Mouse (Mus musculus) lung, adult 18-20 months (tissue): Measurements from ENCODE around the gene Nup214.

Source experiments
- DNase-seq, 2 experiments: peaks; one replicate each; pipeline ENCODE4 v3.0.0; 2022; ENCODE audit warnings: mixed read lengths in 2 of 2

Gene Nup214

DNA sequence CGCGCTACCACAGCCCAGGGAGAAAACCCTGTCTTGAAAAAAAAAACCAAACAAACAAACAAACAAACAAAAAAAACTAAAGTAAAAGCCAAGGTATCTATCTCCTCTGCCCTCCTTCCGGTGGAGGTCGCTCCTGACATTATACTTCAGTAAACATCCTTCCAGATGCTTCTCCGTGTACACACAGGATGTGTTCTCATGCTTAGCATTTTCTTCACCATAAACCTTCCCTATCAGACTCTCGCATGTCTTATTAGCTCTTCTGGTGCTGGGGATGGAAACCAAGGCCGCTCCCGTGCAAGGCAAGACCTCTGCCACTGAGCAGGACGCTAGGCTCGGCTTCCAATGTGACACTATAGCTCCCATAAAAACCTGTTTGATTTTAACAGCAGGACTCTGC lies 103.5 kb downstream of the Nup214 start:
- no peak for DNase-seq

DNA sequence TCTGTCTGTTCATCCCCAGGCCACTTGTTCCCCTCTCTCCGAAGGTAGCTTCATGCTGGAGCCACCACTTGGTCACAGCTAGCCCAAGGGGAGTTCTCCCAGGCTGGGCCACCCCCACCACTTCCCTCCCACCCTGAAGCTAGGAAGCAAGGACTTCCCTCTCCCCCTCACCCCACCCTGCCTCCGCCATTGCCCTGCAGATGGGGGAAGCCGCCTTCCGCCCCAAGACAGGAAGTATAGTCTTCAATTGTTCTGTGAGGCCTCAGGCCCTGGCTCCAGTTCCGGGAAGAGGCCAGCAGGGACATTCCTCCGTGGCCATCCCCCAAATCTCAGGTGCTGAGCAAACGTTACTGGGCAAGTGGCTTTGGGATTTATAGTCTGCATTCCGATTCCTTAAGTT lies 104.3 kb downstream of the Nup214 start:
- DNase-seq, result peak; percentile 46 to 65

GRCm38 (mm10) chr2:32079191-32079725 lies 105.0 kb downstream of the Nup214 start:
- no peak for DNase-seq

GRCm38 (mm10) chr2:32080681-32081080 lies 106.4 kb downstream of the Nup214 start:
- DNase-seq, result no peak

GRCm38 (mm10) chr2:32081296-32081929 lies 107.2 kb downstream of the Nup214 start:
- no peak for DNase-seq

GRCm38 (mm10) chr2:32082229-32082628 lies 108.0 kb downstream of the Nup214 start:
- no peak for DNase-seq

DNA sequence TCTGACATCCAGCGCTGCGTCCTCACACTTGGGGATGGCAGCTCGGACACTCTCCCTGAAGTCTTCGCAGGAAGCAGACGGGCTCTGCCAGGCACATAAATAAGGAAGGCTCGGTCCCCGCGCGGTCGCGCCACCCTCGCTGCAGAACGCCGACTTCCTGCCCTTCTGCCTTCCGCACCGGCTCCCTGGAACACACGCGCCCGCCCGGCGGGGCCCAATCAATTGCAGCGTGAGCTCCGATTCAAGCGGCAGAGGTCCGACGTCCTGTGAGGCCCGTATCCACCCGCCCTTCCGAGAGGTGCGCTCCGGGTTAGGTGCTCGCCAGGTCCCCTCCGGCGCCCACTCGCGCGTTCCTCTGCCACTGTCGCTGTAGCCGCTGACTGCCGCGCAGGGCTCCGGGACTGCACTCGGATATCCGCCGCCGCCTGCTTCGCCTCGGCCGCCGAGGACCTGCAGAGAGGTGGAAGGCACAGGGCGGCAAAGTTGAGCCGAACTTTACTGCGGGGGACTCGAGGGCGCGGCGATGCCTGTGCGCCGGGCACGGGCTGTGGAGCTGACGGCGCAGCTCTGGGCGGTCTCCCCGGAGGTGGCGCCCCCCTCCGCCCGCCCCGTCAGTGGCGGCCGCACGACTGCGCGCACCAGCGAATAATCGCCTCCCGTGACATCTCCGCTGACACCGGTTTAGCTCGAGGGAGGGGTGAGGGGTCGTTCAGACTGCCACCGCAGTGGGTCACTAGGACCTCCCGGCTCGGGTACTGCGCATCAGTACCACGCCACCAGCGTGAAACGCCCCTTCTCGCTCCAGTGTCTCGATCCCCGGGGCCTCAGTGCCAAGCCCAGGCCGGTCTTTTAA lies 109.1 kb downstream of the Nup214 start:
- peak; percentile 50 to 62 for DNase-seq

GRCm38 (mm10) chr2:32084111-32084871 lies 110.1 kb downstream of the Nup214 start, which contains the start of gene Fam78a:
Fam78a (minus strand) TSS chr2:32084857.
- DNase-seq, result peak in 1 of 2 experiments; percentile 21

DNA sequence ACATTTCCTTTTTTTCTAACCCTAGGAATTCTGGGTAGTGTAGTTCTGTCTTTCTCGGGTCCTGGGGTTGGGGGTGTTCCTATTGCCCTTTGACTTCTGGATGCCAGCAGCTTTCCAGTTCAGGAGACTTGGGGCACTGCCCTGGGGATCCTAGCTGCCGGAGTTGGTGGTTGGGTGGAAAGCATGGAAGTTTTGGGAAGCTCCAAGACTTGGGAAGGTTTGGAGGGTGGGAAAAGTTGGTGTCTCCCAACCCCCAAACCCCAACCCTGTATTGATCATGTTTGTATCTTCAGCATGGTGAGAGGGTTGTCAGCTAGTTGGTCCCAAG lies 110.6 kb downstream of the Nup214 start:
- no peak for DNase-seq

GRCm38 (mm10) chr2:32085231-32085630 lies 111.0 kb downstream of the Nup214 start:
- DNase-seq, result no peak

- no peak for DNase-seq
Measured at GRCm38 (mm10) chr2:32087606-32088005, 113.4 kb downstream of the Nup214 start.

- DNase-seq, result peak in 1 of 2 experiments; percentile 22
Measured at GRCm38 (mm10) chr2:32088372-32088981, 114.2 kb downstream of the Nup214 start.

- DNase-seq, result peak; percentile 45 to 51
Measured at GRCm38 (mm10) chr2:32089606-32090005, 115.4 kb downstream of the Nup214 start.

DNA sequence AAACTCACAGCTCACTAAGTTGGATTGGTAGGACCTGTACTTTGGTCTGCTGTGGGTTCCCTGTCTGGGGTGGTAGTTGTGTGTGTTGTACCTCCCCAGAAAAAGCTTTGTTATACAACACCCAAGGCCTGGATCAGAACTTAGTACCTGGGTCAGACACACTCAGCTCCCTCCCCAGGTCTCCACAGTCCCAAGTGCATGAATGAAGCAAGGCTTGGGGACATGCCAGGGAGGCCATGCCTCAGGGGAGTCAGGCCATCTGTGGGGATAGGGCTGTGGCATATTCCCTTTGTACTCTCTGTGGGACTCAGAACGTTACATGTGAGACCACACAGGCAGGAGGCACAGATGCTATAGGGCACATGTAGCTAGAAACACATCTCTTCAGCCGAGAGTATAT lies 115.9 kb downstream of the Nup214 start:
- no peak for DNase-seq

- DNase-seq, result no peak
Measured at GRCm38 (mm10) chr2:32091956-32092355, 117.7 kb downstream of the Nup214 start.

GRCm38 (mm10) chr2:32094001-32094707 lies 119.9 kb downstream of the Nup214 start:
- DNase-seq, result no peak

DNA sequence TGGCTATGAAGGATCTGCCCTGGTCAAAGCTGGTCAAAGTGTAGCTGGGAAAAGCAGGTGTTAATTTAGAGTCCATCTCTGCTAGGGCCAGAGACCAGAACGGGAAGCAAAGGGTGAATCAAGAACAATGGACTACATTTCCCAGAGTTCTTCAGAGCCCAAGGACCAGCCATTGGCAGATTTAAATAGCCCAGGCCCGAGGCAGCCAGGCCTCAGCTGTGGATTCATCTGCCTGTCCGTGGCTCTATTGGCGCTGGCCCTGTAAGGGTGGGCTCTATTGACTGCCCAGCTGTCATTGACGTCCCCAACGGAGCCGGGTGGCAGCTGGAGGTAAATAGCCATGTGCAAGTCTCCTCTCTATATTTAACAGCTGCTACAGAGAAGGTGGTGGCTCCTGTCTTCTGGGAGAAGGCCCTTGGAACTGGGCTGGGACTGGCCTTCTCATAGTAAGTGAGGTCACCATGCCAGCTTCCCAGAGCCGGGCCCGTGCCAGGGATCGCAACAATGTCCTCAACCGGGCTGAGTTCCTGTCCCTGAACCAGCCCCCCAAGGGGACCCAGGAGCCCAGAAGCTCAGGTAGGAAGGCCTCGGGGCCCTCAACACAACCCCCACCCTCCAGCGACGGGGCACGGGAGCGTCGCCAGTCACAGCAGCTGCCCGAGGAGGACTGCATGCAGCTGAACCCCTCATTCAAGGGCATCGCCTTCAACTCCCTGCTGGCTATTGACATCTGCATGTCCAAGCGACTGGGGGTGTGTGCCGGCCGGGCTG lies 121.3 kb downstream of the Nup214 start, which contains the start of gene Plpp7:
Gene Plpp7 (plus strand): TSS at position 178 of the 771 bp plus-strand sequence.
- peak; percentile 32 to 51 for DNase-seq

GRCm38 (mm10) chr2:32096122-32096420 lies 121.8 kb downstream of the Nup214 start:
- DNase-seq, result no peak

GRCm38 (mm10) chr2:32102944-32103343 lies 128.7 kb downstream of the Nup214 start:
- DNase-seq, result no peak

DNA sequence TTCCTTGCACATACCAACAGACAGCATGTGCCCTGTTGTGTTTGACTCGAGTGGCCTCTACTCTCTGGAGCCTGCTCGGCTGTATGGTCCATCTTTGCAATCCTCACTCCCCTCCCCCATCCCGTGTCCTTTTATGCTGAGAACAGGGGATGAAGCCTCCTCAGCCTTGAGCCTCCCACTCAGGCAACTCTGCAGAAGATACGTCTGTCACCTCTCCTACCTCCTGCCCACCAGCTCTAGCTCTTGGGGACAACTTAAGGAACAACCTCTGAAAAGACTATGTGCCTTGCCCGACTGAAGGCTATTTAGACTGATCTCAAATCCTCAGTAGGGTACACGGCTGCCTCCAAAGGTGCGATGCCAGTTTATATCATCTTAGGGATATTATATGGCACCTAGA lies 129.3 kb downstream of the Nup214 start:
- DNase-seq, result no peak
